Mouse (Mus musculus) limb, embryonic 10.5 days (tissue): ENCODE measurements around the gene Tada3. TPM values are rescaled to one million over a fixed set of nuclear protein-coding genes. Genes with fewer than 3 reads are reported as not detected.

Experiments used
- DNase-seq: peaks from one replicate; pipeline ENCODE4 v3.0.0-alpha.2; 2017; ENCODE audit warnings: low spot score
- H3K27ac ChIP-seq: fragments of 300-500 bp; sonication (generic); 2 replicates; pipeline ENCODE4 v1.5.1; 2016; ENCODE audit warnings: mild to moderate bottlenecking
- H3K27me3 ChIP-seq: fragments of 300-500 bp; sonication (generic); 2 replicates; pipeline ENCODE4 v1.6.1; 2016; ENCODE audit warnings: low read depth, mild to moderate bottlenecking; ENCODE audit not compliant: poor library complexity, severe bottlenecking
- H3K36me3 ChIP-seq: fragments of 300-500 bp; sonication (generic); 2 replicates; pipeline ENCODE4 v1.6.1; 2016; ENCODE audit warnings: mild to moderate bottlenecking, moderate library complexity
- H3K4me1 ChIP-seq: fragments of 300-500 bp; sonication (generic); 2 replicates; pipeline ENCODE4 v1.6.1; 2016
- H3K4me3 ChIP-seq: fragments of 300-500 bp; sonication (generic); 2 replicates; pipeline ENCODE4 v1.5.1; 2016; ENCODE audit warnings: mild to moderate bottlenecking, moderate library complexity
- H3K9me3 ChIP-seq: fragments of 300-500 bp; sonication (generic); replicated peaks from 2 replicates; pipeline ENCODE4 v1.6.1; 2016; ENCODE audit warnings: mild to moderate bottlenecking
- WGBS: fragments of 180-500 bp; shearing (Covaris S2); methylation state at CpG from one replicate; pipeline ENCODE4 v1.1.7; 2016; 5-methylcytosine and 5-hydroxymethylcytosine counted together
- microRNA-seq: library from miRNA; unstranded; fragments of <30 nt; microRNA quantifications from one replicate; pipeline ENCODE4, GENCODE M21; 2017
- polyA plus RNA-seq: library from polyadenylated mRNA; unstranded; fragments of >200 nt; fragmentation: Nextera tagmentation; extraction: Ambion mirVana; gene quantifications from 2 replicates; pipeline ENCODE4 v1.2.1, GENCODE M21; 2016

Gene Tada3
- polyA plus RNA-seq, 1 experiment from 2014 or later, result 53.4 TPM

DNA sequence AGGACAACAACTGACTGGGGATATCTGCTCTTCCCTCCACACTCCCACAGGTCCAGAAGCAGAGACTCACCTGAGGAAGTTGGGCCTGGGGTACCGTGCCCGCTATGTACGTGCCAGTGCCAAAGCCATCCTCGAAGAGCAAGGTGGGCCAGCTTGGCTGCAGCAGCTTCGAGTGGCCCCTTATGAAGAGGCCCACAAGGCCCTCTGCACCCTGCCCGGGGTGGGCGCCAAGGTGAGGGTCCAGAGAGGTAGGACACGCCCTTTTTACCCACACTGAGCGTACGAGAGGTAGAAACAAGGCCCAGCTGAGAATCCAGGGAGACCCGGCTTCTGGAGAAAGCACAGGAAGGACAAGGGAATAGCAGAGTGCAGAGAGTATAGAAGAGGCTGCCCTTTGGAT lies 46.0 kb downstream of the Tada3 start:
- H3K27ac ChIP-seq, result no peak overlapping the region
- WGBS, result 96% methylated on average over 11 of the region's 11 CpGs
- peaks cover 7% of the 10 kb centered on the region; the same call in 1 of the 2 replicates for H3K4me1 ChIP-seq
- DNase-seq, result no peak
- peaks cover 73% of the 10 kb centered on the region for H3K36me3 ChIP-seq
- no peaks in the 10 kb centered on the region for H3K27me3 ChIP-seq
- no peaks in the 10 kb centered on the region for H3K9me3 ChIP-seq
- no peak overlapping the region for H3K4me3 ChIP-seq

DNA sequence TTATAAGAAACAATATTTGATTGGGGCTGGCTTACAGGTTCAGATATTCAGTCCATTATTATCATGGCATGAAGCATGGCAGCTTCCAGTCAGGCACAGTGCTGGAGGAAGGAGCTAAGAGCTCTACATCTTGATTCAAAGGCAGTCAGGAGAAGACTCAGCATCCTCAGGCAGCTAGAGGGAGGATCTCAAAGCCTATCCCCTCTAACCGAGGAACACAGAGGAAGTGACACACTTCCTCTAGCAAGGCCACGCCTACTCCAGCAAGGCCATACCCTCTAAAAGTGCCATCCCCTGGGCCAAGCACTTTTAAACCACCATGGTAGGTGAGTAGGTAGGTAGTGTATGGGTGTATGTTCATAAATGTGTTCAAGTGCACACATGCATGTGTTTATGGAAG lies 47.1 kb downstream of the Tada3 start:
- peaks cover 64% of the 10 kb centered on the region for H3K36me3 ChIP-seq
- 63% methylated on average over 2 of the region's 2 CpGs for WGBS
- H3K27ac ChIP-seq, result no peak overlapping the region
- H3K4me1 ChIP-seq, result peaks cover 14% of the 10 kb centered on the region
- no peak for DNase-seq
- no peaks in the 10 kb centered on the region for H3K27me3 ChIP-seq
- no peaks in the 10 kb centered on the region for H3K9me3 ChIP-seq
- no peak overlapping the region for H3K4me3 ChIP-seq

DNA sequence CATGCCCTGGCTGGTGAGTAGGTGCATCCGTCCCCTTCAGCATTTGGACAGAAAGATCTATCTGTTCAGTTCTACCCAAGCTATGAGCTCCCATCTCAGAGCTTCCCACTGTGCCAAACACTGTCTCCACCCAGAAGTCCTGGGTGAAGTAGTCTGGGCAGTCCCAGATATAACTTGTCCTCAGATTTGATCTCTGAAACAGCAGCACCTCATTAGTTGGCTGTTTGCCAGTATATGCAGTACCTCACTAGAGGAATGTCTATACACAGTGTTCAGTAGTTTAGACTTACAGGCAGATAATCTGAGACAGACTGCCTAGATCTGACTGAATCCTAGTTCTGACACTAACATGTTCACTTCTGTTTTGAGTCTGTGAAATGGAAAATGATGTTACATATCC lies 48.3 kb downstream of the Tada3 start:
- Histone ChIP-seq H3K9me3 (no peaks in the 10 kb centered on the region), H3K4me3 (no peak overlapping the region), H3K4me1 (peaks cover 15% of the 10 kb centered on the region), H3K27ac (no peak overlapping the region), H3K27me3 (no peaks in the 10 kb centered on the region), H3K36me3 (peaks cover 64% of the 10 kb centered on the region)
- 89% methylated on average over 1 of the region's 1 CpGs for WGBS
- no peak for DNase-seq

DNA sequence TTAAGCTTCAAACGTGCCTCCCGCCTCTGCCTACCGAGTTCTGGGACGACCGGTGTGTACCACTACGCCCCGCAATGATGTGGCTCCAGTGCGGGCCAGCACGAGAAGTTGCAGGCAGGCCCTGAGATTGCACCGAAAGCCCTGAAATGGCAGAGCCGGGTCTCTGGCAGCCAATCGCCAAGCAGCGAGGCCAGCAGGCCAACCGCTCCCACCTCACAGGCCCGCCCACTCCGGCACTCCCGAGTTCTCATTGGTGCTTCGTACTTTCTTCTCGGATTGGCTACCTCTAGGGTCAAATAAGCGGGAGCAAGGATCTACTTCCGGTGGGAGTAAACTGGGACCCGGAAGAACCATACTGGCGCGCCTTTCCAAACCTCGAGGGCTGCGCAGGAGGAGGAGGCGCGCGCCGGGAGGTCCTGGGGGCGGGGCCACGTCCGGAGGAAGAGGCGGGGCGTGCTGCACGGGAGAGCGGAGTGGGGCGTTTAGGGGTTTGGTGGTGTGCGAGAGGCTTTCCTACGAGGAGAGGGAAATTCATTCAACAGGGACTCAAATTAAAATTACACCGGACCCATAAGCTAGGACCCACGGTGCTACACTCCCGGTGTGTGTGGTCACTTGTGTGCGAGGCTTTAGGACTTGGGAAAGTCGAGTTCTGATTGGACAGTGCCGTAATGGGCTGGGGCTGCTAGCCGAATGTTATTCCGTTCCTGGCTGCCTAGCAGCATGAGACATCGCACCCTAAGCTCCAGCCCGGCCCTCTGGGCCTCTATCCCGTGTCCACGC lies 51.0 kb downstream of the Tada3 start, which contains the start of gene Ogg1:
Ogg1 (plus strand) TSS at position 440 of the 783 bp plus-strand sequence.
- H3K4me3 ChIP-seq, result peak within 1 kb of the TSS; percentile 64
- H3K27ac ChIP-seq, result peak within 1 kb of the TSS; percentile 87
- DNase-seq, result peak; percentile 98
- H3K27me3 ChIP-seq, result no peaks in the 10 kb centered on the region
- peaks cover 15% of the 10 kb centered on the region for H3K4me1 ChIP-seq
- peaks cover 66% of the 10 kb centered on the region for H3K36me3 ChIP-seq
- no peaks in the 10 kb centered on the region for H3K9me3 ChIP-seq
- under 1% methylated on average over 52 of the region's 52 CpGs for whole genome bisulfite sequencing

Small RNAs within 50 kb of the gene (microRNA-seq; reads per million reads assigned to microRNA genes)
- not detected for gene Gm24387

Other genes starting within 250 kb of the Tada3 start
- 1.3 and 1.5 TPM in 2 replicates for gene Lhfpl4, start 182.5 kb downstream of the Tada3 start, polyA plus RNA-seq
- gene Mtmr14, start 140.0 kb downstream of the Tada3 start, polyA plus RNA-seq, result 45.5 and 48.9 TPM in 2 replicates
- 0.06 TPM in 2 replicates for gene Cpne9, start 95.6 kb downstream of the Tada3 start, polyA plus RNA-seq
- 26.1 and 28.0 TPM in 2 replicates for gene Brpf1, start 70.7 kb downstream of the Tada3 start, polyA plus RNA-seq
- gene Ogg1, start 50.9 kb downstream of the Tada3 start, polyA plus RNA-seq, result 19.1 and 19.5 TPM in 2 replicates
- gene Camk1, start 33.9 kb downstream of the Tada3 start, polyA plus RNA-seq, result 41.3 and 53.9 TPM in 2 replicates
- gene Arpc4, start 232 bp upstream of the Tada3 start, polyA plus RNA-seq, result 383 and 393 TPM in 2 replicates
- gene Ttll3, start 11.4 kb upstream of the Tada3 start, polyA plus RNA-seq, result 2.7 and 4.1 TPM in 2 replicates
- gene Rpusd3, start 41.5 kb upstream of the Tada3 start, polyA plus RNA-seq, result 37.9 and 40.8 TPM in 2 replicates
- not detected in 2 replicates for gene Cidec, start 57.9 kb upstream of the Tada3 start, polyA plus RNA-seq
- gene Jagn1, start 64.7 kb upstream of the Tada3 start, polyA plus RNA-seq, result 90.3 and 98.5 TPM in 2 replicates
- 2.2 and 2.3 TPM in 2 replicates for gene Il17re, start 80.6 kb upstream of the Tada3 start, polyA plus RNA-seq
- 3.4 and 4.0 TPM in 2 replicates for gene Il17rc, start 93.5 kb upstream of the Tada3 start, polyA plus RNA-seq
- 16.2 and 17.4 TPM in 2 replicates for gene Creld1, start 105.4 kb upstream of the Tada3 start, polyA plus RNA-seq
- gene Prrt3, start 124.0 kb upstream of the Tada3 start, polyA plus RNA-seq, result 0.60 and 0.73 TPM in 2 replicates
- 75.8 and 75.9 TPM in 2 replicates for gene Emc3, start 153.8 kb upstream of the Tada3 start, polyA plus RNA-seq
- 21.6 and 21.9 TPM in 2 replicates for gene Fancd2, start 153.8 kb upstream of the Tada3 start, polyA plus RNA-seq
- gene Fancd2os, start 222.8 kb upstream of the Tada3 start, polyA plus RNA-seq, result 0.30 TPM in 1 of 2 replicates, not detected in the other
- gene Brk1, start 226.9 kb upstream of the Tada3 start, polyA plus RNA-seq, result 206 and 208 TPM in 2 replicates
- gene Vhl, start 246.1 kb upstream of the Tada3 start, polyA plus RNA-seq, result 41.4 and 47.7 TPM in 2 replicates